Mouse (Mus musculus): ENCODE data around the gene Tenm4. TPM values are rescaled to one million over a fixed set of nuclear protein-coding genes. Genes with fewer than 3 reads are reported as not detected.

Gene Tenm4
- polyA plus RNA-seq, 1 experiment from 2014 or later: 9.2 TPM

MicroRNA genes within 50 kb of the gene (microRNA counts, 519-probe panel; counts per million panel counts)
- 322 counts per million, percentile 70 among the panel's probes with 10 or more counts for microRNA mmu-miR-708

Small RNA genes within 50 kb of the gene (microRNA-seq; reads per million reads assigned to microRNA genes)
- not detected for gene Mir6394
- 552 reads per million, percentile 74 among the genes with 10 or more reads in this experiment for gene Mir708
